ENCODE assay signal across 9 mouse cellular contexts in genomic region chr10:80281304-80281703, GRCm38 (mm10). TPM values are rescaled to one million over a fixed set of nuclear protein-coding genes. Genes with fewer than 3 reads are reported as not detected.
DNase-seq lines count a peak whose midpoint lies in the region; ATAC-seq and TF ChIP-seq lines count a peak whose summit lies in the region.
"Had no signal": no experiment of that assay in that cellular context is flagged by ENCODE, and none has a peak within 500 bp of the region (broad histone marks: within the 10 kb centered on the region; RNA-seq: fewer than 3 reads in every experiment).

No protein-coding gene starts in this region.

- H3K27me3 ChIP-seq in cerebellum, adult 2 months (ENCODE audit: control insufficient read depth, insufficient read depth, low read length) = no peaks in the 10 kb centered on the region
- H3K27me3 ChIP-seq in hindbrain, embryonic 13.5 days = no peaks in the 10 kb centered on the region
- H3K27me3 ChIP-seq in limb, embryonic 10.5 days (ENCODE audit: low read depth, poor library complexity, severe bottlenecking) = no peaks in the 10 kb centered on the region
- H3K27me3 ChIP-seq: limb, embryonic 15.5 days had no signal

- no peak overlapping the region for H3K4me2 ChIP-seq in hindbrain, embryonic 13.5 days
- H3K4me2 ChIP-seq: limb, embryonic 15.5 days had no signal

- no peak for ATAC-seq in hindbrain, embryonic 13.5 days (ENCODE audit: low FRiP score)
- ATAC-seq in megakaryocyte, adult 5-6 weeks (ENCODE audit: poor library complexity, severe bottlenecking) = no peak

- peak overlapping the region; percentile 49; the same call in 1 of the 2 replicates for H3K9ac ChIP-seq in hindbrain, embryonic 13.5 days
- H3K9ac ChIP-seq: limb, embryonic 15.5 days had no signal

- no peak for TF ChIP-seq CTCF in cerebellum, adult 2 months (IDR thresholded peaks at IDR 0.05; ENCODE audit: borderline replicate concordance, insufficient read depth, low read depth, low read length)

- no peak for TF ChIP-seq POLR2A in cerebellum, adult 2 months (IDR thresholded peaks at IDR 0.05; ENCODE audit: borderline replicate concordance, insufficient read depth, low read length)

- H3K27ac ChIP-seq in cerebellum, adult 2 months (ENCODE audit: insufficient read depth, low read length) = peak overlapping the region; percentile 46; the same call in 1 of the 2 replicates
- H3K27ac ChIP-seq in hindbrain, embryonic 13.5 days = peak overlapping the region; percentile 65
- 0 out of 2 replicates have a peak overlapping the region, but pooled peaks have one; percentile 15 for H3K27ac ChIP-seq in limb, embryonic 10.5 days
- H3K27ac ChIP-seq: limb, embryonic 15.5 days had no signal

- H3K4me3 ChIP-seq in cerebellum, adult 2 months (replicated peaks; ENCODE audit: insufficient read depth, low read depth, low read length) = no peak overlapping the region
- no peak overlapping the region for H3K4me3 ChIP-seq in hindbrain, embryonic 13.5 days
- H3K4me3 ChIP-seq in limb, embryonic 10.5 days = 0 out of 2 replicates have a peak overlapping the region, but pooled peaks have one; percentile 1
- H3K4me3 ChIP-seq: limb, embryonic 15.5 days had no signal

- H3K4me1 ChIP-seq in cerebellum, adult 2 months (ENCODE audit: control insufficient read depth, insufficient read depth, low read length) = peaks cover 35% of the 10 kb centered on the region
- H3K4me1 ChIP-seq in hindbrain, embryonic 13.5 days (replicated peaks) = peaks cover 14% of the 10 kb centered on the region
- peaks cover 12% of the 10 kb centered on the region; the same call in 1 of the 2 replicates for H3K4me1 ChIP-seq in limb, embryonic 10.5 days

- H3K9me3 ChIP-seq in hindbrain, embryonic 13.5 days = no peaks in the 10 kb centered on the region
- no peaks in the 10 kb centered on the region for H3K9me3 ChIP-seq in limb, embryonic 10.5 days (replicated peaks)
- H3K9me3 ChIP-seq: limb, embryonic 15.5 days had no signal

- intact Hi-C loops in left cerebral cortex, postnatal 14 days (cut with DNase I) = no loop called here

- H3K36me3 ChIP-seq in hindbrain, embryonic 13.5 days = peaks cover 95% of the 10 kb centered on the region
- peaks cover 99% of the 10 kb centered on the region for H3K36me3 ChIP-seq in limb, embryonic 10.5 days

- DNase-seq in cerebellum, adult 2 months = no peak
- DNase-seq in cerebellum, postnatal 14 days = no peak
- peak; percentile 83 for DNase-seq in adrenal gland, postnatal 14 days
- DNase-seq in limb, embryonic 10.5 days (ENCODE audit: low spot score) = no peak
- DNase-seq in spleen, postnatal 10 days (ENCODE audit: low spot score in 2 of 2) = no peak
- DNase-seq in left cerebral cortex, postnatal 14 days (ENCODE audit: low spot score in 2 of 2) = no peak

- 50% methylated on average over 7 of the region's 7 CpGs for WGBS in cerebellum, adult 2 months
- 85% methylated on average over 7 of the region's 7 CpGs for WGBS in hindbrain, embryonic 13.5 days
- WGBS in limb, embryonic 10.5 days = 87% methylated on average over 7 of the region's 7 CpGs

RNA-seq across cellular contexts. Expression of gene Rps15, which starts 10.9 kb away (rescaled TPM):
- polyA plus RNA-seq in cerebellum, adult 2 months (2012; rRNA removed) = 1,303 and 1,454 TPM in 2 replicates
- total RNA-seq in adrenal gland, postnatal 14 days (2021) = 1,072 and 1,285 TPM in 2 replicates
- 583 and 598 TPM in 2 replicates for polyA plus RNA-seq in hindbrain, embryonic 13.5 days (2015; fragmentation: Nextera tagmentation; extraction: Ambion mirVana)
- polyA plus RNA-seq in limb, embryonic 10.5 days (2016; fragmentation: Nextera tagmentation; extraction: Ambion mirVana) = 1,092 and 1,255 TPM in 2 replicates
- 1,580 and 1,599 TPM in 2 replicates for total RNA-seq in megakaryocyte, adult 5-6 weeks (2015)
- total RNA-seq in megakaryocyte, adult 5-6 weeks (2017) = 1,732 and 1,915 TPM in 2 replicates
- total RNA-seq in left cerebral cortex, postnatal 14 days (2021) = 100 to 1,000 TPM; 743 to 795 TPM

RNA-seq across cellular contexts. Expression of gene Apc2, which starts 14.5 kb away (rescaled TPM):
- polyA plus RNA-seq in cerebellum, adult 2 months (2012; rRNA removed) = 67.1 and 69.1 TPM in 2 replicates
- 1.5 and 4.4 TPM in 2 replicates for total RNA-seq in adrenal gland, postnatal 14 days (2021)
- polyA plus RNA-seq in hindbrain, embryonic 13.5 days (2015; fragmentation: Nextera tagmentation; extraction: Ambion mirVana) = 182 and 183 TPM in 2 replicates
- polyA plus RNA-seq in limb, embryonic 10.5 days (2016; fragmentation: Nextera tagmentation; extraction: Ambion mirVana) = 0.90 and 2.9 TPM in 2 replicates
- total RNA-seq in megakaryocyte, adult 5-6 weeks (2015) = not detected in 2 replicates
- total RNA-seq in megakaryocyte, adult 5-6 weeks (2017) = not detected in 2 replicates
- 100 to 1,000 TPM; 131 to 139 TPM for total RNA-seq in left cerebral cortex, postnatal 14 days (2021)

RNA-seq across cellular contexts. Expression of gene Dazap1, which starts 20.0 kb away (rescaled TPM):
- 90.2 and 92.7 TPM in 2 replicates for polyA plus RNA-seq in cerebellum, adult 2 months (2012; rRNA removed)
- 92.9 and 115 TPM in 2 replicates for total RNA-seq in adrenal gland, postnatal 14 days (2021)
- 61.6 and 66.2 TPM in 2 replicates for polyA plus RNA-seq in hindbrain, embryonic 13.5 days (2015; fragmentation: Nextera tagmentation; extraction: Ambion mirVana)
- polyA plus RNA-seq in limb, embryonic 10.5 days (2016; fragmentation: Nextera tagmentation; extraction: Ambion mirVana) = 61.2 and 66.2 TPM in 2 replicates
- total RNA-seq in megakaryocyte, adult 5-6 weeks (2015) = 39.0 and 41.4 TPM in 2 replicates
- 187 and 200 TPM in 2 replicates for total RNA-seq in megakaryocyte, adult 5-6 weeks (2017)
- 10 to 100 TPM; 84.3 to 84.9 TPM for total RNA-seq in left cerebral cortex, postnatal 14 days (2021)

RNA-seq across cellular contexts. Expression of gene Gamt, which starts 20.5 kb away (rescaled TPM):
- polyA plus RNA-seq in cerebellum, adult 2 months (2012; rRNA removed) = 52.9 and 54.5 TPM in 2 replicates
- total RNA-seq in adrenal gland, postnatal 14 days (2021) = 138 and 192 TPM in 2 replicates
- 22.3 and 24.9 TPM in 2 replicates for polyA plus RNA-seq in hindbrain, embryonic 13.5 days (2015; fragmentation: Nextera tagmentation; extraction: Ambion mirVana)
- polyA plus RNA-seq in limb, embryonic 10.5 days (2016; fragmentation: Nextera tagmentation; extraction: Ambion mirVana) = 14.4 and 18.4 TPM in 2 replicates
- total RNA-seq in megakaryocyte, adult 5-6 weeks (2015) = 6.3 and 6.7 TPM in 2 replicates
- total RNA-seq in megakaryocyte, adult 5-6 weeks (2017) = 4.4 and 10.2 TPM in 2 replicates
- 10 to 100 TPM; 20.7 to 29.7 TPM for total RNA-seq in left cerebral cortex, postnatal 14 days (2021)

RNA-seq across cellular contexts. Expression of gene Ndufs7, which starts 32.4 kb away (rescaled TPM):
- 668 and 680 TPM in 2 replicates for polyA plus RNA-seq in cerebellum, adult 2 months (2012; rRNA removed)
- 426 and 463 TPM in 2 replicates for total RNA-seq in adrenal gland, postnatal 14 days (2021)
- 253 and 263 TPM in 2 replicates for polyA plus RNA-seq in hindbrain, embryonic 13.5 days (2015; fragmentation: Nextera tagmentation; extraction: Ambion mirVana)
- polyA plus RNA-seq in limb, embryonic 10.5 days (2016; fragmentation: Nextera tagmentation; extraction: Ambion mirVana) = 311 and 345 TPM in 2 replicates
- total RNA-seq in megakaryocyte, adult 5-6 weeks (2015) = 113 and 114 TPM in 2 replicates
- total RNA-seq in megakaryocyte, adult 5-6 weeks (2017) = 84.8 and 86.1 TPM in 2 replicates
- total RNA-seq in left cerebral cortex, postnatal 14 days (2021) = 100 to 1,000 TPM; 171 to 187 TPM

Comparison
In these comparisons a context has a peak if more than half of its experiments do, and no peak if none do; other contexts are left out.
1. H3K27ac ChIP-seq: peak in every context shown above with its lines; median percentile 65 in hindbrain, embryonic 13.5 days; 46 in cerebellum, adult 2 months; 15 in limb, embryonic 10.5 days.
2. RNA of gene Apc2, which starts 14.5 kb away (total RNA-seq): 131 to 139 TPM in left cerebral cortex, postnatal 14 days; 1.5 to 4.4 TPM in adrenal gland, postnatal 14 days and not detected in megakaryocyte, adult 5-6 weeks; every median in the first group is over 10 times any median in the second.